Mouse (Mus musculus): ENCODE data around the gene Scube1. TPM values are rescaled to one million over a fixed set of nuclear protein-coding genes. Genes with fewer than 3 reads are reported as not detected.
A peak's percentile ranks its signal among the peaks of the same experiment; 100 is the strongest.

Gene Scube1
- polyA plus RNA-seq, 1 experiment from 2014 or later: 10.4 TPM

GRCm38 (mm10) chr15:83560941-83561477 is 163.8 kb downstream of the Scube1 start:
- Histone ChIP-seq H3K4me3 (replicated peaks) (no peak overlapping the region), H3K9me3 (replicated peaks) (no peaks in the 10 kb centered on the region), H3K27ac (replicated peaks) (no peak overlapping the region), H3K4me1 (peaks cover 23% of the 10 kb centered on the region), H3K27me3 (replicated peaks) (peaks cover 15% of the 10 kb centered on the region), H3K4me2 (no peak overlapping the region), H3K9ac (replicated peaks) (no peak overlapping the region), H3K36me3 (no peaks in the 10 kb centered on the region)
- WGBS: 75% methylated on average over 5 of the region's 5 CpGs
- no peak for ATAC-seq (ENCODE audit: low FRiP score)

- Histone ChIP-seq H3K27me3 (replicated peaks) (no peaks in the 10 kb centered on the region; the same call in 1 of the 2 replicates), H3K9me3 (replicated peaks) (no peaks in the 10 kb centered on the region), H3K4me3 (replicated peaks) (peak overlapping the region; percentile 86), H3K9ac (replicated peaks) (peak overlapping the region; percentile 98), H3K36me3 (peaks cover 15% of the 10 kb centered on the region), H3K27ac (replicated peaks) (peak overlapping the region; percentile 96), H3K4me1 (peaks cover 26% of the 10 kb centered on the region), H3K4me2 (peak overlapping the region; percentile 65)
- ATAC-seq (ENCODE audit: low FRiP score): peak; percentile 90
- WGBS: under 1% methylated on average over 74 of the region's 74 CpGs
These were observed 169.5 kb downstream of the Scube1 start for GRCm38 (mm10) chr15:83555161-83555974.

Other genes starting within 250 kb of the Scube1 start
- gene Ttll1, start 214.1 kb downstream of the Scube1 start, polyA plus RNA-seq (2015; fragmentation: Nextera tagmentation; extraction: Ambion mirVana): 95.7 and 112 TPM in 2 replicates
- 0.75 and 1.2 TPM in 2 replicates for gene Bik, start 198.2 kb downstream of the Scube1 start, polyA plus RNA-seq (2015; fragmentation: Nextera tagmentation; extraction: Ambion mirVana)
- 9.6 and 30.0 TPM in 2 replicates for gene Tspo, start 161.4 kb downstream of the Scube1 start, polyA plus RNA-seq (2015; fragmentation: Nextera tagmentation; extraction: Ambion mirVana)
- gene Mcat, start 161.2 kb downstream of the Scube1 start, polyA plus RNA-seq (2015; fragmentation: Nextera tagmentation; extraction: Ambion mirVana): 31.4 and 36.6 TPM in 2 replicates
- gene Ttll12, start 129.9 kb downstream of the Scube1 start, polyA plus RNA-seq (2015; fragmentation: Nextera tagmentation; extraction: Ambion mirVana): 37.3 and 42.0 TPM in 2 replicates
- gene Mpped1, start 54.4 kb upstream of the Scube1 start, polyA plus RNA-seq (2015; fragmentation: Nextera tagmentation; extraction: Ambion mirVana): 28.1 and 31.7 TPM in 2 replicates